Mouse (Mus musculus) thymus, postnatal 36 days (tissue): ENCODE results near the gene Gm20721.
"Not testable (repeated sequence)": the region's sequence is repeated elsewhere in the genome, so short reads cannot be mapped to it uniquely, and the experiment has no call there.

Experiments used
- DNase-seq, 2 experiments: peaks; one replicate each; pipeline ENCODE4 v3.0.0; 2022; ENCODE audit warnings: mixed read lengths in 2 of 2

Gm20721 gene

DNA sequence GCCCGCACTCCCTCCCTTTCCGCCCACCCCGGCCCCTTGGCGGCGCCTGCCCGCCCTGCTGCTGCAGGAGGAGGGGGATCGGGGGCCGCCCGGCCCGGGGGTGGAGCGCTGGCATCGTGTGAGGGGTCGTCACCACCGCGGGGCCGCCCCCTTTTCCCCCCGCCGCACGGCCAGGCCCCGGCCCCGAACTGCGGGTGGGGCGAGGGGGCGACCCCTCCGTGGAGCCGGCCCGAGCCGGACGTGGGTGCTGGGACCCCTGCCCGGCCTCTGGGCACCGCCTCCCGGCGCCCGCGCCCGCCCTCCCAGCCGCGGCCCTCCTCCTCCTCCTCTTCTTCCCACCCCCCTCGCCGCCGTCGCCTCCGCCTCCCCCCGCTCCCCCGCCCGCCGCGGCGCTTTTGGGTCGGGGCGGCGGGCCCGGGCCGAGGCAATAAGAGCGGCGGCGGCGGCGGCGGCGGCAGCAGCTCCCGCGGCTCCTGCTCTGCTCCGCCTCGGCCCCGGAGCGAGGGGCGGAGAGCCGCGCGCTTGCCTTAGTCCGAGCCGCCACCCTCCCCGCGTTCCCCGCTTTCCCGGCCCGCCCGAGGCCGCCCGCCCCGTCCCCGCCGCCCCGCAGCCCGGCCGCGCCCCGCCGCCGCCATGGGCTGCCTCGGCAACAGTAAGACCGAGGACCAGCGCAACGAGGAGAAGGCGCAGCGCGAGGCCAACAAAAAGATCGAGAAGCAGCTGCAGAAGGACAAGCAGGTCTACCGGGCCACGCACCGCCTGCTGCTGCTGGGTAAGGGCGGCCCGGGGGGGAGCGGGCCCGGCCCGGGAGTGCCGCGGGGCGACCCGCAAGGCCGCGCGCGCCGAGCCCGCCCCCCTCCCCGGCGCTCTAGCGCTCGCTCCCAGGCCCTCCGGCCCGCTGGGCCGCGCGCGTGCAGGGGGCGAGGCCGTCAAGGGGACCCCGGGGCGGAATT, 16.6 kb downstream of the Gm20721 start:
- peak; percentile 78 to 84 for DNase-seq

DNA sequence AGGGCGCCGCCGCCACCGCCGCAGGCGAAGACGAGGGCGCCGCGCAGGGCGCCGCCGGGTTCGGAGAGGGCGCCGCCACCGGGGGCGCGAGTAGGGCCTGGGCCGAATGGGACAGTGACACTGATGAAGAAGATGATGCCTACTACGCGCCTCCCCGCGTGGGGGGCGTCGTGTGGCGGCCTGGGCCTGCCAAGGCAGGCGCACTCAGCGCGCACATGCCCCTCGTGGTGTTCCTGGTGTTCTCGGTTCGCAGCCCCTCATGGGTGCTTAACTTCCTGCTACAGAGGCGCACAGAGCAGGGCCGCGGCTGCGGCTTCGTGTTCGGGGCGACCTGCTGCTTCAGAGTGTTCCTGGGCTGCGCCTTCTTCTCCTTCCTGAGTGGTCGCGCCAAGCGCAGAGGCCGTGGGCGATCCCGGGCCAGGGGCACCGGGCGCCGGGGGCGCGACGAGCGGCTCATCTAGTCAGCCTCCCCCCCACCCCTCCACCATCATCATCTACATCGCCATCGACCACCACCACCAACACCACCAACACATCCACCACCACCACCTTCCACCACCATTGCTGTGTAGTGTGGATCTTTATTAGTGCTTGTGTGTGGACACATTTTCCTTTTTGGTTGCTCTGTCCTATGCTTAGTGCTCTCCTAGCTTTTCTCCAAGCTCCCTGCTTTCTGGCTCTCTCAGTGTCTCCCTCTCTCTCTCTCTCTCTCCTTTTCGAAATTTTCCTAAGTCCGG, 17.4 kb downstream of the Gm20721 start:
- peak; percentile 62 to 67 for DNase-seq

GRCm38 (mm10) chr2:174328358-174328905, 18.1 kb downstream of the Gm20721 start:
- DNase-seq: peak in 1 of 2 experiments; percentile 35

GRCm38 (mm10) chr2:174327295-174327981, 19.1 kb downstream of the Gm20721 start:
- DNase-seq: peak; percentile 35 to 51

GRCm38 (mm10) chr2:174326481-174326880, 20.0 kb downstream of the Gm20721 start:
- DNase-seq: no peak

DNA sequence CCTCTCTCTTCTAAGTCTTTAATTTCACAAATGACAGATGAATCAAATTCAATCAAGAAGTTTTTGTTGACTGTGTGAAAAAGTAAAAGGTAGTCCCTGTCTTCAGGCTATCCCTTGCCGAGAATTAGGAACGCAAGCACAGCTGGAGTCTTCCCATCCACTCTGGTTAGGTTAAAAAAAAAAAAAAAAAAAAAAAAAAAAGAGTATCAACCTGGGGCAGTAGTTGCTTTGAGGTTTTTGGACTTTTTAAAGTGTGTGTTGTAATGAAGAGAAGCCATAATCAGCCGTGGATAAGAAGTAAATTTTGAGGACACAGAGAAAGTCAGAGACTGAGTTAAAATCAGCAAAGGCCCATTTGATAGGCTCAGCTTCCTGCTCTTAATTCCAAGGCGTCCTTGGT, 20.5 kb downstream of the Gm20721 start:
- DNase-seq: no peak

- DNase-seq: no peak
Observed at GRCm38 (mm10) chr2:174316661-174317060, 29.9 kb downstream of the Gm20721 start.

DNA sequence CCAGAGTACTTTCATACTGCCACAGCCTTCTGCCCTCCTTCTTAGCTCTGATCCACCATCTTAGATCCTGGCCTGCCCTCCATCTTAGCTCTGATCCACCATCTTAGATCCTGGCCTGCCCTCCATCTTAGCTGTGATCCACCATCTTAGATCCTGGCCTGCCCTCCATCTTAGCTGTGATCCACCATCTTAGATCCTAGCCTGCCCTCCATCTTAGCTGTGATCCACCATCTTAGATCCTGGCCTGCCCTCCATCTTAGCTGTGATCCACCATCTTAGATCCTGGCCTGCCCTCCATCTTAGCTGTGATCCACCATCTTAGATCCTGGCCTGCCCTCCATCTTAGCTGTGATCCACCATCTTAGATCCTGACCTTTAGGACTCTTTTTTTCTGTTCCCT, 31.1 kb downstream of the Gm20721 start:
- DNase-seq: not testable (repeated sequence)

DNA sequence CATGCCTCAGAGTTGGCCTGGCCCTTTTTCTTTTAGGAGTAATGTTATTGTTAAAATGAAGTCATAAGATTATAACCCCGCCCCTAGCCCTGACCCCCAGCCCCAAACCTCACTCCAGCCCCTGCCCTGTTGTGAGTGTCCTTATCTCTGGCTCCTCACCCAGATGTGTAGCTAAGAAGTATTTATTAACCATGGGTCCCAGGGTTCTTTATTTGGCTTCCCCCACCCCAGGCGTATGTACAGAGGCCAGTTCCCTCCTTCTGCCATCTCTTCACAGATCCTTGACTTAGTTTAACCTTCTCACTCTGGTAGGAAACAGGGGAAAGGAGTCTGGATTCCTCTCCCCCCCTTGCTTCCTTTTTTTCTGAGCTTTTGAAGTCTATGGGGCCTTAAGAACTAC, 33.9 kb downstream of the Gm20721 start:
- no peak for DNase-seq

- peak; percentile 76 for DNase-seq
Observed at GRCm38 (mm10) chr2:174312118-174312647, 34.3 kb downstream of the Gm20721 start.

- DNase-seq: no peak
Observed at GRCm38 (mm10) chr2:174311613-174312012, 34.9 kb downstream of the Gm20721 start.

DNA sequence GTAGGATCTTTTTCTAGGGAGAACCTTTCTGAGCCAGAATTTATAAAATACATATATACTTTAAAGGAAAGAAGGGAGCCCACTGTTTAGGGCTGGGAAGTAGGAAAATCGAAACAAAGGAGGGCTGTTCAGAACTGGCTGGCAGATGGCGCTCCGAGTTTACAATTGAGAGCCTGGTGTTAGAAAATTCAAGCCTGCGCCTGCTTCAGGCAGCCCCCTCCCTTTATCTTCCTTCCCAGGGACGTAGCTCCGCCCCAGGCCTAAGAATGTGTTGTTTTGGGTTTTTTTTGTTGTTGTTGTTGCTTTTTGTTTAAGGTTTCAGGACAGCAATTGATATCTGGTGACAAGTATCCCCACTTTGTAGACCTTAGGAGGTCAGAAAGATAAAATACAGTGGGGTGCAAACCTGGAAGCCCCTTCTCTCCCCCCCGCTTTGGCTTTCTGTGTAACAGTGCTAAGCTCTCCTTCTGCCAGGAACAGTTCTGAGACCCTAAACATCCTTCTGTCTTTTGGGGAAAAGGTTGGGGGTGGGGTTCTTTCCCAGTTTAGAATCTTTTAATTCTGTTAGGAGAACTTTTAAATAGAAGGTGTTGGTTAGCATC, 35.5 kb downstream of the Gm20721 start:
- DNase-seq: peak; percentile 50 to 61

- DNase-seq: no peak
Observed at GRCm38 (mm10) chr2:174307903-174308302, 38.6 kb downstream of the Gm20721 start.

DNA sequence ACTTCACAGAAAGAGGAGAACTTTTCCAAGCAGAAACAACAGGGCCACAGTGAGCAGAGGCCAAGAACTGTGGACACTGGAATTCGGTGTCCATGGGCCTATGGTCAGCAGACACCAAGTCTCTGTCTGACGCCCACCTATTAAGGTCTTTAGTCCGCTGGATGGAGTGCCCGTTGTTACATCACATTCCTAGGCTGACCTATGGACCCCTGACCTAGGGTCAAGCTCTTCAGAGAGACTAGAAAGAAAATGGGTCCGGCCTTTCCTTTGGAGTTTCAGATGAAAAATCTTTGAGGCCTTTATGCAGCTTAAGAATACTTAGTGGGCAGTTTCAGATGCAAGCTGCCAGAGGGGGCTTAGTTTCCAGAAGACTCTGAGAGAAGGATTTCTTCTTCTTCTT, 40.9 kb downstream of the Gm20721 start:
- no peak for DNase-seq

- DNase-seq: no peak
Observed at GRCm38 (mm10) chr2:174302526-174302925, 44.0 kb downstream of the Gm20721 start.

- DNase-seq: no peak
Observed at GRCm38 (mm10) chr2:174300666-174301065, 45.8 kb downstream of the Gm20721 start.

DNA sequence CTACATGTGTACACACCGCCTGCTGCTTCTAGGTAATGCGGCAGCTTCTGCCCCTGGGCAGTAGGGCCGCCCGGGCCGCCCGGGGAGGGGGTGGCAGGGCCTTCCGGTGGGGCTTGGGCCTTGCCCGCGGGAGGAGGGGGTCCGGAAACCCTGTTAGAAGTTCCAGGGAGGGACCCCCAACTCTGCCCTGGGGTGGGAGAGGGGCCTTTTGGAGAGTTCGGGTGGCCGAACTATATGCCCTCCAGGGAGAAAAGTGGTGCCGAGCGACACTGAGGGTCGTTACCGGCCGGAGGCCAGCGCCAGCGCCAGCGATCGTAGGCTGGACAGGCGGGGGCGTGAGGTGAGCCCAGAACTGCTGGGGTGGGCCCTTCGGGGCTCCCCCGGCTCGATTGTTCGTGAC, 46.3 kb downstream of the Gm20721 start:
- DNase-seq: no peak

DNA sequence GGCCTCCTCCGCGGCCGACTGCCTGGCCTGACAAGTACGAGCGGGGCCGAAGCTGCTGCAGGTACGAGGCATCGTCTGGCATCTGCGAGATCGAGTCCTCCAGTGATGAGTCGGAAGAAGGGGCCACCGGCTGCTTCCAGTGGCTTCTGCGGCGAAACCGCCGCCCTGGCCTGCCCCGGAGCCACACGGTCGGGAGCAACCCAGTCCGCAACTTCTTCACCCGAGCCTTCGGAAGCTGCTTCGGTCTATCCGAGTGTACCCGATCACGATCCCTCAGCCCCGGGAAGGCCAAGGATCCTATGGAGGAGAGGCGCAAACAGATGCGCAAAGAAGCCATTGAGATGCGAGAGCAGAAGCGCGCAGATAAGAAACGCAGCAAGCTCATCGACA, 46.7 kb downstream of the Gm20721 start:
- no peak for DNase-seq

GRCm38 (mm10) chr2:174299091-174299770, 47.3 kb downstream of the Gm20721 start:
- peak in 1 of 2 experiments; percentile 11 for DNase-seq

- DNase-seq: no peak
Observed at GRCm38 (mm10) chr2:174298471-174298870, 48.0 kb downstream of the Gm20721 start.

DNA sequence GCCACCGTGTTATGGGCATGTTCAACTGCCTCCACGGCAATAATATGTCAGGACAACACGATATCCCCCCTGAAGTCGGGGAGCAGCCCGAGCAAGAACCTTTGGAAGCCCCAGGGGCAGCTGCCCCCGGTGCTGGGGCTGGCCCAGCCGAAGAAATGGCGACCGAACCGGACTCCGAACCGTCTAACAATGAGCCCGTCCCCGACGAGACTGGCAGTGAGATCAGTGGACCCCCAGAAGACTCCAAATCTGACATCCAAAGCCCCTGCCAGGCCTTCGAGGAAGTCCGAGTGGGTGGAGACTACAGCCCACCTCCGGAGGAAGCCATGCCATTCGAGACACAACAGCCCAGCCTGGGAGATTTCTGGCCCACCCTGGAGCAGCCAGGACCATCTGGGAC, 48.7 kb downstream of the Gm20721 start:
- no peak for DNase-seq
